Mouse (Mus musculus): Measurements from ENCODE around the gene Ttll6. TPM values are rescaled to one million over a fixed set of nuclear protein-coding genes. Genes with fewer than 3 reads are reported as not detected.

The Ttll6 gene
- total RNA-seq, 2 experiments from 2014 or later = not detected

DNA sequence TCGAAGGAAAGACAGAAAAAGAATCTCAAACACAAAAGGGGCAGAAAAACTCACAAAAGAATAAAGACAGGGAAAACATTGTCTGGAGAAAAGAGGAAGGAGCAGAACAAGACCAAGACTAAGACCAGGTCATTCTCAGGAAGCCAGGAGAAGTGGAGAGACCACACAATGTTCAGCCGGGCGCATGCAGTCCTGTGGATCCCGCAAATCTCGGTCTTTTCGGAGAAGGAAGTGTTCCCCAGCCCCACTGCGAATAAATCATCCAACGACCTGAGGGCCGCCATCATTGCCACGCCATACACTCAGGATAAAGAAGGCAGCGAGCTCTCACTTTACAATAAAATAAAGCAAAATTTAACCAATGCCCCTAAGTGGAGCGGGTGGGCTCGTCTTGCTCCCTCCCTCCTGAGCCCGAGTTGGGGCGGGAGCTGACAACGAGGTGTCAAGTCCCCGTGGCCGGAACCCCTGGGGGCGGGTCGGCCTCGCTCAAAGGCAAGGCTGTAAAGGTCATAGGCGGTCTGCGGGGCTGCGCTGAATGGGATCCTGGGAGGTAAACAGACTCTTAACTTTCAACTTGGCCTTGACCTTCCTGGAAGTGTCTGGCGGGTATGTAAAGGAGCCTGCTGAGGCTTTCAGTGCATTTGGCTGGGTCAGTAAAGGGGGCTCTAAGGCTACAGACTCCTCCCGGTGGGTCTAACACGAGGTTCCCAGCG lies 56.4 kb downstream of the Ttll6 start:
- no peak for DNase-seq (ENCODE audit: low spot score)
- intact Hi-C loops (cut with DNase I) = no loop called here

DNA sequence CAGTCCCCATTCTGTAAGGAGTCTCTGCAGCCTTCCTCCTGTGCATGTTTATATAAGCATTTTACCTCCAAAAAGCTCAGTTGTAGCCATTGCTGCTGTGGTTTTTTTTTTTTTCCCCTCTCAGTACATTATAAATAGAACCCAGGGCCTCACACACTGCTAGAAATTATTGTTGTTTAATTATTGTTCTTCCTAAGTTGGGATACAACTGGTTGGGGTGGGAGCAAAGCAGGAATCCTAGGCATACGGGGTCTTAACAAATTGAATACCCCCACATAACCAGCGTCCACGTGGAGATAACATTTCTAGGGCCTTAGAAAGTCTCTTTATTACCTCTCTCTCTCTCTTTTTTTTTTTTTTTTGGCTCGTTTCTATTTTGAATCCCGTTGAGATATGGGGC lies 57.5 kb downstream of the Ttll6 start:
- intact Hi-C loops (cut with DNase I) = no loop called here
- no peak for DNase-seq (ENCODE audit: low spot score)

DNA sequence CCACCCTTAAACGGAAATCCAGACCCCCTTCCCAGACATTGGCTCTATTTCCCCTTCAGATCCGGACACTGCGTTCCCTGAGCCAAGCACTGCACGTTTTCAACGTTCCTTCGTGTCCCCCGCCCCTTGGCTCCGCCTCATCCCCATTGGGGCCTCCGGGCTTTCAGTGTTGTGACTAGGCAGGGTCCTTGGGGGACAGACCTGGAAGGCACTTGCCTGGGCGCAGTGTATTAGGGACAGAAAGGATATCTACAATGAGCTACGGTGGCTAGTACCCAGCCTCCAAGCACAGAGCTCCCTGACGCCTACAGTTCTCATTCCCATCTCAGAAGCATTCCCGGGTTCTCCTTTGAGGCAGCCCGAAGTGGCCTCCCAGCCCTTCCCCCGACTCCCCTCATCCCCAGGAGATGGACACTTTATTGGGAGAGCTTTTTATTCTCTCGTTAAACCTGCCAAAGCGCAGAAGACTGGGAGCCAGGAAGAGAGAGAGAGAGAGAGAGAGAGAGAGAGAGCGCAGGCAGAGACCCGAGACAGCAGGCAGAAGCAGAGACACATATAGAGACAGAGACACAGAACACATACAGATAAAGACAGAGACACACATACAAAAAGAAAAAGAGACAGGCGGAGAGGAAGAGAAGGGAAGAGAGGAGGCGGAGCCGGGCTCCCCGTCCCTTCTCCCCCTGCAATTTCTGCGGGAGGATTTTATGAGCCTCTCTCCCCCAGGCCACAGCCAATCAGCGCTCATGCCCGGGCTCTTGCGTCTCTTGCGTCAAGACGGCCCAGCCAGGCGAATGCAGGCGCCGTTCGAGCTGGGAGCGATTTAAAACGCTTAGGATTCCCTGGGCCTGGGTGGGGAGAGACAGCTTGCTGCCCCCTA lies 60.2 kb downstream of the Ttll6 start, which contains the start of gene Hoxb13:
Gene Hoxb13 (plus strand): TSS at position 796 of the 880 bp plus-strand sequence.
- intact Hi-C loops (cut with DNase I) = no loop called here

DNA sequence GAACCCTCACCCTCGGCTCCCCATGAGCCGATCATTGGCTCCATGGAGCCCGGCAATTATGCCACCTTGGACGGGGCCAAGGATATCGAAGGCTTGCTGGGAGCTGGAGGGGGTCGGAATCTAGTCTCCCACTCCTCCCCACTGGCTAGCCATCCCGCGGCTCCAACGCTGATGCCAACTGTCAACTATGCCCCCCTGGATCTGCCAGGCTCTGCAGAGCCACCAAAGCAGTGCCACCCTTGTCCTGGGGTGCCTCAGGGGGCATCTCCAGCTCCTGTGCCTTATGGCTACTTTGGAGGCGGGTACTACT lies 60.8 kb downstream of the Ttll6 start:
- DNase-seq (ENCODE audit: low spot score) = no peak
- intact Hi-C loops (cut with DNase I) = no loop called here

More for the DNA sequence above, 60.2 kb downstream of the Ttll6 start, which contains the start of gene Hoxb13:
- no peak for DNase-seq (ENCODE audit: low spot score)

DNA sequence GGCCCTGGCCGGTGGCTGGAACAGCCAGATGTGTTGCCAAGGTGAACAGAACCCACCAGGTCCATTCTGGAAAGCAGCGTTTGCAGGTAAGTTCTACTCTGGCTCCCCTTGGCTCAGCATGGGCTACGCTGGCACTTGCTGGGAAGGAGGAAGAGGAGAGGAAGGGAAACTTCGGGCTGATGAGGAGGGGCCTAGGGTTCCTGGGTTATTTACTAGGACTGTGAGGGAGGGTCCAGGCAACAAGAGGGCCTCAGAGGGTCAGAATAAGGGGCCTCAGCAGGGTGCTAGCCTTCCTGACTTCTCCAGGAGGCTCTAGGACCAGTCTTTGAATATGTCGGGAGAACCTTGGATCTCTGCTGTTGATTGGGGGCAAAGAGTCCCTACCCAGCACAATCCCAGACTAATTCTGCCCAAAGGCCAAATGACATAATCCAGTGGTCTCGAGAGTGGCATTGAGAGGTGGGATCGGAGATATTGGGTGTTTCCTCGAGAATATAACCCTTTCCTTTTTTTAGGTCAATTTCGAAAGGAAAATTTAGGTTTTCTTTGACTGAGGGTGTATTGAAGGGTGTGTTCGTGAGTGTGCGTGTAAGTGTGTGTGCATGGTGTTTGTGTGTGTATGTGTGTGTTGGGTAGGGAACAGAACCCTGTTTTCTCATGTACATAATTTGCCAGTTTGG lies 61.5 kb downstream of the Ttll6 start:
- DNase-seq (ENCODE audit: low spot score) = no peak
- intact Hi-C loops (cut with DNase I) = no loop called here

DNA sequence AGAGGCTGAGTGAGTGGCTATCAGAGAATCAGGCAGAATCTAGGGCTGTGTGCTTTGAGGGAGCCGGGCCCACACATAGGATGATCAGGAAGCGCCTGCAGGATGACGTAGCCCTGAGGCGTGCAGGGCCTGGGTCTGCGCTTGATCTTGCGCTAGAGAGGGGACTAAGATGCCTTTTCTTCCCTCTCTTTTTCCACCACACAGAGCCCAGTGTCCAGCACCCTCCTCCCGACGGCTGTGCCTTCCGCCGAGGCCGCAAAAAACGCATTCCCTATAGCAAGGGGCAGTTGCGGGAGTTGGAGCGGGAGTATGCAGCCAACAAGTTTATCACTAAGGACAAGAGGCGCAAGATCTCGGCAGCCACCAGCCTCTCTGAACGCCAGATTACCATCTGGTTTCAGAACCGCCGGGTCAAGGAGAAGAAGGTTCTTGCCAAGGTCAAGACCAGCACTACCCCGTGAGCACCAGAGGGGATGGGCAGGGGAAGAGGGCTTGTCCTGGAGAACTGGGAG lies 62.2 kb downstream of the Ttll6 start:
- no peak for DNase-seq (ENCODE audit: low spot score)
- intact Hi-C loops (cut with DNase I) = loop anchor here (2.0 kb wide), 1 partner anchor 49 kb away; no protein-coding TSS in a partner anchor

DNA sequence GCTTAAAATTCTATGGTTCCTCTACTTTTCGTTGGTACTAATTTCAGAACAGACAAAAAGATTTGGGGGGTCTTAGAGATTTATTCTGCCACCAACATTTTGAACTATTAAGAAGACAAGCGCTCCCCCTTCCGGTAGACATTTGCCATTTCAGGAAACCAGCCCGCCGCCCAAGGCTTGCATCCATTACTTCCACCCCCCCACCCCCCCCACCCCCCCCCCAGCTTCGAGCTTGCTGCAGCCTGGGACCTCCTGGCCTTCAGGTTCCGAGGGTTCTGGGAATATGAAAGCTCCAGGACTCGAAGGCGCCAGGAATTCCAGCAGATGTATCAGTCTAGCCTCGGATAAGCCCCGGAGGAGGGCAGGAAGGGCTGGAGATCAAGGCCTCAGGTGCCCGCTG lies 65.1 kb downstream of the Ttll6 start:
- DNase-seq (ENCODE audit: low spot score) = no peak
- intact Hi-C loops (cut with DNase I) = no loop called here

DNA sequence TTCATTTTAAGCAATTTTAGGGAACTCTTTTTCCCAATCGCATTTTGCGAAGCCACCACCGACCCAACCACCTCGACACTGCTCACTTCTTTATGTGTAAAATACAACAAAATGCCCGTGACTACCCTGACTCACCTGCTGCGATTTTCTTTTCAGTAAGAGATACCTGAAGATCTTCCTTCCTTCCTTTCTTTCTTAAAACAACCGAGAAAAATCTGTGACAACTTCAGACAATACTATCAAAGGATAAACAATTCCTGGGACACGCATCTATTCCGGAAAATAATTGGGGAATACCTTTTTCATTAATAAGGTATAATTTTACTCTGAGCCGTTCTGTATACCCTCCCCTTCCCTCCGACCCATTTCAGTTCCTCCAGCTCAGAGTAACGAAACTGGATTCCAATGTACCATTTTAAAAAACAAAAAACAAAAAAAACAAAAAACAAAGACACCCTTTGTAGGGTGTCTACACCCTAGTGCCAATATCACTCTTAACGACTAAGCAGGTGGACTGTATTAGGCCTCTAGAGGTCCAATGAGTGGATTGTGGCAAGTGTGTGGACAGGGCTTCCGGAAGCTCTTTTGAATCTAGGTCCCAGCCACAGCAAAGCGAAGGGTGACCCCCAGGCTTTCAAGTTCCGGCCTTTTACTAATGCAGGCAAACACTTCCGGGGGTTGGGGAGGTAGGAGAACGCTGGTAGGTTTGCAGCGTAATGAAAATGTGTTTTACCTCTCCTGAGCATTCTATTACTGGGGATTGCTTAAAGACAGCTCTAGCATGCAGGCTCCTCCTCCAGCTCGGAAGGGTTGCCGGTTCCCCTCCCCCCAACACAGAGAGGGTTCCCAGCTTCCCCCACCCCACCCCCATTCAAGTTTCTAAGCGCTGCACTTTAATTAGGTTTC lies 65.8 kb downstream of the Ttll6 start:
- no peak for DNase-seq (ENCODE audit: low spot score)
- intact Hi-C loops (cut with DNase I) = loop anchor here (10.0 kb wide), 1 partner anchor 195 kb away; the partner anchor contains the start of gene Igf2bp1

DNA sequence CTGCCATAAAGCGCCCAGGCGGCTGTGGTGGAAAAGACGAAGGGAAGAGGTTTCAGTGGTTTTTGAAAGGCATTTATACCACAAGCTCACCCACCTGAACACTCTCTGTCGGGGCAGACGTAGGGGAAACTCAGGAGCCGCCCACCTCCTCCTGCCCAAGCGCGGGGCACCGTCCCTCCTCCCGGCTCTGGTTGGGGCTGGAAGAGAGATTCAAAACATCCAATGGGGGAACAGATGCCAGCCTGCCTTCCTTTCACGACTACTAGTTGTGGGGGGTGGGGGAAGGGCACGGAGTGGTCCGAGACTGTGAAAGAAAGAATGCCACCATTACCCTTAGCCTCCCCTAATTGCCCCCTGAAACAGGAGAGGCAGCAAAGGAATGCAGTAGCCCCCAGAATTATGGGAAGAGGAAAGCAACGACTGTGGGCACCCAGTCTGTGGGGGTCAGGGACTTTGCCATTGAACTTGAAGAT lies 66.6 kb downstream of the Ttll6 start:
- intact Hi-C loops (cut with DNase I) = loop anchor here (10.0 kb wide), 1 partner anchor 195 kb away; the partner anchor contains the start of gene Igf2bp1
- no peak for DNase-seq (ENCODE audit: low spot score)

DNA sequence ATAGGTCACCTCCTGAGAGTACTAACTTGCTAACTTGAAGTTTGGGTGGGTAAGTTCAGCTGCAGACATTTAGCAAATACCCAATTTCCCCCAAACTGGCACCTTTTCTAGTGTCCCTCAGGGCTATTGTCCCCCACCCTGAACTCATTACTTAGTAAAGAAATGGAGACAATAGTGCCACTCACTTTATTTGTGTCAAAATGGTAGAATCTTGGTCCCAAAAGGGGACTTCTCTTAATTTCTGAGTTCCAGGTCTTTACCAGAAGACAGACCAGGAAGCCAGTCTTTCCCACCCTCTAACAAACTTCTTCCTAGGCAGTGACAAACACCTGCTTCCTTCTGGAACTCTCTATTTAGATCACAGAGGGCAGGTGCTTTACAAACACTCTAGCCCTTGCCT lies 68.2 kb downstream of the Ttll6 start:
- no peak for DNase-seq (ENCODE audit: low spot score)
- intact Hi-C loops (cut with DNase I) = loop anchor here (10.0 kb wide), 1 partner anchor 197 kb away; the partner anchor contains the start of gene Igf2bp1

DNA sequence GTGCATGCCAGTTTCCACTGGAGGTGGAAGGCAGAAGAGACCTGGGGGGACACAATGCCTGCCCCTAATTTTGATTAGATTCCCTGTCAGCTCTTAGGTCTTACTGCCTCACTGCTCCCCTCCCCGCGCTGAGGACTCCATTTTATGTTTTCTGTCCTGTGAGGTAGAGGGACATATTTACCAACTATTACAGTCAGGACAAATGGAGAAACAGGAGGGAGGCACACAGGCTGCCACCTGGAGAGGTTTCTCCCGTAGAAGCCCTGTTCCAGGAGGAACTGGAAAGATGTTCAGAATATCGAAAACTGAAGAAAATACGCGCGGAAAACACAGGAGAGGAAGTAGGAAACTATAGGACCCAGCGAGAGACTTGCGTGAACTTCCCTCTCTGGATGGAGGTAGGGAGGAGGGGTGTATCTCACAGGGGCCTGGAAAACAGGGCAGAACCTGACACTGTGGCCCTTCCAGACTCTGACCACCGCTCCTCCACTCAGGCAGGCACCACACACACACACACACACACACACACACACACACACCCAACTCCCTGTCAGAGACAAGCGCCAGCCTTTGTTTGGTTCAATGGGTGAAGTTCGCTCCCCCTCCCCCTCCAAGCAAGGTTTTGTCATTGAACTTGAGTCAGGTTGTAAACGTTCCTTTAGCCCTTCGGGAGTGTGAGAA lies 69.0 kb downstream of the Ttll6 start:
- intact Hi-C loops (cut with DNase I) = loop anchor here (10.0 kb wide), 1 partner anchor 198 kb away; the partner anchor contains the start of gene Igf2bp1
- no peak for DNase-seq (ENCODE audit: low spot score)

DNA sequence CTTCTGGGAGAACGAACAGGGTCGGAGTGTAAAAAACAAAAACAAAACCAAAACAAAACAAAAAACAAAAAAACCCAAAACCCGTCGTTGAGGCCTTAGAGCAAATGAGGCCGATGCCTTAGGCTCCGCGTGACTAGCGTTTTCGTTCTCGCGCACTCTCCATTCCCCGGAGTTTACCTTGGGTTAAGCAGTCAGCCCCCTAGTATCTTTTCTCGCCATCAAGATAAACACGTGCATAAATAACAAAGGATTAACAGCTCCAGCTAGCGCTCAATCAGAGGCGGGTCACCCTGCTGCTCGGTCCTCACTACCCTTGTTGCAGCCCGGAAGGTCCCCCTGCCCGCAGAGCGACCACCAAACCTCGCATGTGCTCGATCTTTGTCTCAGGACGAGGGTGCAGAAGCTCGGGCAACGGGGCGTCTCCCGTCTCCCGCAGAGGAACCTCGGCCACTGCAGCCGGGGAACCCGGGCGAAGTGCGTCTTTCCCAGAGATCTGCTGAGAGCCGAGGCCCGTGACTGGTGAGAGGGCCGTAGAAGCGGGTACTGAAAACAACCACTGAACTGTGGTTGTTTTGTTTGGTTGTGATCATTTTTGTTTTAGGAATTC lies 69.7 kb downstream of the Ttll6 start:
- DNase-seq (ENCODE audit: low spot score) = no peak
- intact Hi-C loops (cut with DNase I) = loop anchor here (10.0 kb wide), 1 partner anchor 198 kb away; the partner anchor contains the start of gene Igf2bp1

DNA sequence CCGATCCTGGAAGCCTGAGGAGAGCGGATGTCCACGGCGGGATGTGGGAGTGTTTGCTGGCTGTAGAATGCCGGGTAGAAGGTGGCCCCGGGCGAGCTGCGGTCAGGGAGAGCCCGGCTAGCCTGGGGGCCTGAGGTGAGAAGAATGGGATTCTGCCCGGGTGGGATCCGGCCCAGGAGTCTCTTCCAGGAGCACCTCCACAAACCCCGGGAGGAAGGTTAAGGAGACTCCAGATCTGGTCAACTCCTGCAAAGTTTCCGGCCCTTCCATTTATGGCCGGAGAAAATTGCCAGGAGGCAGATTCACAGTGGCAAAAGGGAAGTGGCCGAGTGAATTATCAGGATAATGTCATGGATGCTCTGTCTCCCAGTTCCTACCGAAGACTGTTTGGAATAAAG lies 70.2 kb downstream of the Ttll6 start:
- DNase-seq (ENCODE audit: low spot score) = no peak
- intact Hi-C loops (cut with DNase I) = loop anchor here (10.0 kb wide), 1 partner anchor 199 kb away; the partner anchor contains the start of gene Igf2bp1

DNA sequence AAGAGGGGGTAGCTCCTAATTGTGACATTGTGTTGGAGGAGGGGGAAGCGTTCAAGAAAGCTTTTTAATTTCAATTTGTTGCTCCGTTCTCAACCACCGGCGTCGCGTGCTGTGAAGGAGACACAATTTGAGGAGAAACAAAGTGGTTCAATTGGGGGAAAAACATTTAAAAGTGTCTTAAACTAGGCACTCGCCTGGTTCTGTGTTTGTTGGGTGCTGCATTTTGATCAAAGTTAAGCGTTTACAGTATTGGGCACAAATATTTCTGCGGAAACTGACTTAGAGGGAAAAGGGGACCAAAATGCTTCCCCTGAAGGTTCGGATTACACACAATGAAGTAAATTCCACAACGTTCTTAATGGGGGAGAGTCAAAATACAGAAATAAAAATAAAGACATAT lies 70.8 kb downstream of the Ttll6 start:
- intact Hi-C loops (cut with DNase I) = loop anchor here (10.0 kb wide), 1 partner anchor 200 kb away; the partner anchor contains the start of gene Igf2bp1
- DNase-seq (ENCODE audit: low spot score) = no peak

DNA sequence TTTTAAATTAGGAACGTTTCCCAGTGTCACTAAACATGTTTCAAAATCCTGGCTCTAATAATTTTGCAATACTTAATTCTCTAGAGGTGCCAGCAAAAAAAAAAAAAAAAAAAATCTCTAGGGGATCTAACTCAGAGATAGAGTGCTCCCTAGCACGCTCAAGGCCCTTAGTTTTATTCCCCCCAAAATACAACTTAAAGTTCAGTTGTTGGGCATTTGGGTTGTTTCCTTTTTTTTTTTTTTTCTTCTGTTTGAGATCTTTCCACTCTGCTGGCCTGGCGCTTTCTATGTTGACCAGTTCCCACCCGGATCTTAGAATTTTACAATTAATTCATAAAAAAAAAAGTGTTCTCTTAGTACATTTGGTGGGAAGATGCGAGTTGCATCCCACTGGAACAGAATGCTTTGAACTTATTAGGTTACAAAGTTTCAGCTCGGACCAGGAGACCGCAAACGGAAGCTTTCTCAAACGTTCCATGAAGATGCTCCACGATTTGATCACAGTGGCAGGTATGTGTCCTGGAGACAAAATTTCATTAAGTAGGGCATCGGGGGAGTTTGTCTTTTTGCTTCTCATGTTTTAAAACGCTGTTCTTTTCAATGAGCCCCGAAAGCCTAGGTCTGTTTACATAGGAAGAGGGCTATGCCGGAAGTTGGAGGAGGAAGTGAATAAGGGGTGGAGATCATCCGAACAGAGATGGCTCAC lies 72.0 kb downstream of the Ttll6 start:
- no peak for DNase-seq (ENCODE audit: low spot score)
- intact Hi-C loops (cut with DNase I) = loop anchor here (10.0 kb wide), 1 partner anchor 201 kb away; the partner anchor contains the start of gene Igf2bp1

Data from heart, postnatal 25 days (tissue).